Mouse (Mus musculus) limb, embryonic 11.5 days (tissue): Measurements from ENCODE around the gene 1700025G04Rik. TPM values are rescaled to one million over a fixed set of nuclear protein-coding genes. Genes with fewer than 3 reads are reported as not detected.
"Not testable (repeated sequence)": the region's sequence is repeated elsewhere in the genome, so short reads cannot be mapped to it uniquely, and the experiment has no call there.

Source experiments
- ATAC-seq: fragments of 200-750 bp; cut with Nextera tagmentation; 2 replicates; pipeline ENCODE4 v1.8.0; 2017; ENCODE audit warnings: low read depth; ENCODE audit not compliant: insufficient number of reproducible peaks, low FRiP score, low TSS enrichment
- DNase-seq: peaks from one replicate; pipeline ENCODE4 v3.0.0-alpha.2; 2015; ENCODE audit warnings: low spot score
- H3K27ac ChIP-seq: fragments of 300-500 bp; sonication (generic); replicated peaks from 2 replicates; pipeline ENCODE4 v1.5.1; 2014; ENCODE audit warnings: low read depth, mild to moderate bottlenecking, low read length
- H3K27me3 ChIP-seq: fragments of 300-500 bp; sonication (generic); 2 replicates; pipeline ENCODE4 v1.6.1; 2014; ENCODE audit warnings: mild to moderate bottlenecking, low read length, mixed read lengths; ENCODE audit not compliant: control insufficient read depth, insufficient read depth
- H3K36me3 ChIP-seq: fragments of 300-500 bp; sonication (generic); 2 replicates; pipeline ENCODE4 v1.6.1; 2014; ENCODE audit warnings: mild to moderate bottlenecking, low read length, moderate library complexity, mixed read lengths; ENCODE audit not compliant: control insufficient read depth, insufficient read depth
- H3K4me1 ChIP-seq: fragments of 300-500 bp; sonication (generic); 2 replicates; pipeline ENCODE4 v1.6.1; 2014; ENCODE audit warnings: low read length, mixed read lengths; ENCODE audit not compliant: control insufficient read depth, insufficient read depth
- H3K4me2 ChIP-seq: fragments of 300-500 bp; sonication (generic); 2 replicates; pipeline ENCODE4 v1.6.1; 2014; ENCODE audit warnings: low read depth, mild to moderate bottlenecking, moderate library complexity; ENCODE audit not compliant: severe bottlenecking
- H3K4me3 ChIP-seq: fragments of 300-500 bp; sonication (generic); 2 replicates; pipeline ENCODE4 v1.5.1; 2014; ENCODE audit warnings: low read depth, low read length
- H3K9ac ChIP-seq: fragments of 300-500 bp; sonication (generic); 2 replicates; pipeline ENCODE4 v1.6.1; 2014; ENCODE audit warnings: mild to moderate bottlenecking, low read length
- H3K9me3 ChIP-seq: fragments of 300-500 bp; sonication (generic); 2 replicates; pipeline ENCODE4 v1.6.1; 2016; ENCODE audit warnings: low read length; ENCODE audit not compliant: control insufficient read depth
- WGBS: fragments of 180-500 bp; shearing (Covaris S2); extraction: QIAGEN DNeasy Blood & Tissue Kit; methylation state at CpG from one replicate; pipeline ENCODE4 v1.1.7; 2014; 5-methylcytosine and 5-hydroxymethylcytosine counted together
- polyA plus RNA-seq: library from polyadenylated mRNA; unstranded; fragments of >200 nt; fragmentation: Nextera tagmentation; extraction: Ambion mirVana; gene quantifications from 2 replicates; pipeline ENCODE4 v1.2.1, GENCODE M21; 2014

Gene 1700025G04Rik
- polyA plus RNA-seq, 1 experiment from 2014 or later = 18.6 TPM

DNA sequence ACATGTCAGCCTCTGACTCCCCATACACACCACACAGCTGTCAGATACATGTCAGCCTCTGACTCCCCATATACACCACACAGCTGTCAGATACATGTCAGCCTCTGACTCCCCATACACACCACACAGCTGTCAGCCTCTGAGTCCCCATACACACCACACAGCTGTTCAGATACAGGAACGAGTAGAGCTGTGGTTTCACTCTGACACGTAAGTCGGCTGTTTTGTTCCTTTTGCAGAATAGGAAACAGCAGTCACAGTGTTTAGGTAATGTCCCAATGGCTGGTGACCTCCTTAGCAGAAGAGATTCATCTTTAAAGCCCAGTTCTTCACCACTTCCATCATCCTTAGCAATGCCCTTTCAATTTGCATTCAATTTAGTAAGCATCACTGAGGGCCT lies 287.1 kb downstream of the 1700025G04Rik start:
- WGBS = 82% methylated on average over 3 of the region's 3 CpGs
- H3K4me3 ChIP-seq, H3K9ac ChIP-seq, H3K36me3 ChIP-seq, DNase-seq, ATAC-seq, H3K27ac ChIP-seq, H3K27me3 ChIP-seq, H3K4me1 ChIP-seq, H3K4me2 ChIP-seq, H3K9me3 ChIP-seq: not testable (repeated sequence)
